Mouse (Mus musculus) monocyte, adult 5-6 weeks (primary cell): ENCODE results near the gene Commd1. TPM values are rescaled to one million over a fixed set of nuclear protein-coding genes. Genes with fewer than 3 reads are reported as not detected.

Experiments used
- ATAC-seq: fragments of 153-309, 156-312 bp; replicated peaks from 2 replicates; pipeline ENCODE4 v1.8.0; 2017; ENCODE audit warnings: mild to moderate bottlenecking; ENCODE audit not compliant: low TSS enrichment, insufficient number of reproducible peaks, severe bottlenecking, poor library complexity, low FRiP score
- total RNA-seq: library from RNA; stranded (forward); fragments of 200-1000, 200-491, 200-594 nt; gene quantifications from 3 replicates; pipeline ENCODE4 v1.2.3, GENCODE M21; 2017

Commd1 gene
- total RNA-seq, 1 experiment from 2014 or later: 84.2 TPM

- no peak for ATAC-seq
Measured at GRCm38 (mm10) chr11:22906453-22906865, 75.7 kb downstream of the Commd1 start.

- no peak for ATAC-seq
Measured at GRCm38 (mm10) chr11:22902923-22903322, 79.3 kb downstream of the Commd1 start.

- no peak for ATAC-seq
Measured at GRCm38 (mm10) chr11:22900041-22900440, 82.1 kb downstream of the Commd1 start.

- no peak for ATAC-seq
Measured at GRCm38 (mm10) chr11:22897642-22898041, 84.5 kb downstream of the Commd1 start.

GRCm38 (mm10) chr11:22897127-22897526 is 85.1 kb downstream of the Commd1 start:
- ATAC-seq: no peak

GRCm38 (mm10) chr11:22893075-22893474 is 89.1 kb downstream of the Commd1 start:
- ATAC-seq: no peak

GRCm38 (mm10) chr11:22892466-22892865 is 89.7 kb downstream of the Commd1 start:
- no peak for ATAC-seq

GRCm38 (mm10) chr11:22891876-22892275 is 90.3 kb downstream of the Commd1 start:
- ATAC-seq: no peak

GRCm38 (mm10) chr11:22891242-22891641 is 90.9 kb downstream of the Commd1 start:
- no peak for ATAC-seq

- ATAC-seq: no peak
Measured at GRCm38 (mm10) chr11:22889224-22889623, 93.0 kb downstream of the Commd1 start.

- no peak for ATAC-seq
Measured at GRCm38 (mm10) chr11:22886991-22887390, 95.2 kb downstream of the Commd1 start.

- no peak for ATAC-seq
Measured at GRCm38 (mm10) chr11:22885350-22885749, 96.8 kb downstream of the Commd1 start.

GRCm38 (mm10) chr11:22883676-22884075 is 98.5 kb downstream of the Commd1 start:
- ATAC-seq: no peak

- no peak for ATAC-seq
Measured at GRCm38 (mm10) chr11:22882926-22883325, 99.3 kb downstream of the Commd1 start.

GRCm38 (mm10) chr11:22880383-22881172 is 101.6 kb downstream of the Commd1 start:
- no peak for ATAC-seq

GRCm38 (mm10) chr11:22879645-22880044 is 102.5 kb downstream of the Commd1 start:
- ATAC-seq: no peak

- ATAC-seq: no peak
Measured at GRCm38 (mm10) chr11:22876680-22877330, 105.4 kb downstream of the Commd1 start.

GRCm38 (mm10) chr11:22875279-22875678 is 106.9 kb downstream of the Commd1 start:
- ATAC-seq: no peak

GRCm38 (mm10) chr11:22874747-22875146 is 107.4 kb downstream of the Commd1 start:
- ATAC-seq: no peak

- ATAC-seq: no peak
Measured at GRCm38 (mm10) chr11:22873383-22873782, 108.8 kb downstream of the Commd1 start.
